Mouse (Mus musculus) heart, embryonic 13.5 days (tissue): ENCODE measurements around the gene Neto2. TPM values are rescaled to one million over a fixed set of nuclear protein-coding genes. Genes with fewer than 3 reads are reported as not detected.
A peak's percentile ranks its signal among the peaks of the same experiment; 100 is the strongest.

Experiments
- ATAC-seq: fragments of 200-750 bp; cut with Nextera tagmentation; 2 replicates; pipeline ENCODE4 v1.8.0; 2017; ENCODE audit warnings: moderate TSS enrichment; ENCODE audit not compliant: insufficient number of reproducible peaks, low FRiP score, low TSS enrichment; ENCODE audit errors: extremely low read depth
- H3K27ac ChIP-seq: fragments of 300-500 bp; sonication (generic); replicated peaks from 2 replicates; pipeline ENCODE4 v1.5.1; 2015; ENCODE audit warnings: moderate library complexity, mild to moderate bottlenecking, inconsistent platforms
- H3K27me3 ChIP-seq: fragments of 300-500 bp; sonication (generic); replicated peaks from 2 replicates; pipeline ENCODE4 v1.6.1; 2015; ENCODE audit warnings: mild to moderate bottlenecking, inconsistent platforms
- H3K36me3 ChIP-seq: fragments of 300-500 bp; sonication (generic); 2 replicates; pipeline ENCODE4 v1.6.1; 2015; ENCODE audit warnings: mild to moderate bottlenecking, inconsistent platforms
- H3K4me1 ChIP-seq: fragments of 300-500 bp; sonication (generic); 2 replicates; pipeline ENCODE4 v1.6.1; 2015; ENCODE audit warnings: inconsistent platforms
- H3K4me2 ChIP-seq: fragments of 300-500 bp; sonication (generic); 2 replicates; pipeline ENCODE4 v1.6.1; 2015; ENCODE audit warnings: inconsistent platforms, mild to moderate bottlenecking, moderate library complexity
- H3K4me3 ChIP-seq: fragments of 300-500 bp; sonication (generic); 2 replicates; pipeline ENCODE4 v1.5.1; 2015; ENCODE audit warnings: moderate library complexity, mild to moderate bottlenecking, inconsistent platforms
- H3K9ac ChIP-seq: fragments of 300-500 bp; sonication (generic); 2 replicates; pipeline ENCODE4 v1.6.1; 2015; ENCODE audit warnings: inconsistent platforms, mild to moderate bottlenecking, moderate library complexity
- H3K9me3 ChIP-seq: fragments of 300-500 bp; sonication (generic); 2 replicates; pipeline ENCODE4 v1.6.1; 2016; ENCODE audit warnings: inconsistent platforms
- WGBS: fragments of 180-500 bp; shearing (Covaris S2); methylation state at CpG from one replicate; pipeline ENCODE4 v1.1.7; 2015; ENCODE audit warnings: mixed read lengths; 5-methylcytosine and 5-hydroxymethylcytosine counted together
- polyA plus RNA-seq: library from polyadenylated mRNA; unstranded; fragments of >200 nt; fragmentation: Nextera tagmentation; extraction: Ambion mirVana; gene quantifications from 2 replicates; pipeline ENCODE4 v1.2.1, GENCODE M21; 2015

Neto2 gene
- polyA plus RNA-seq, result 3.5 and 3.9 TPM in 2 replicates

DNA sequence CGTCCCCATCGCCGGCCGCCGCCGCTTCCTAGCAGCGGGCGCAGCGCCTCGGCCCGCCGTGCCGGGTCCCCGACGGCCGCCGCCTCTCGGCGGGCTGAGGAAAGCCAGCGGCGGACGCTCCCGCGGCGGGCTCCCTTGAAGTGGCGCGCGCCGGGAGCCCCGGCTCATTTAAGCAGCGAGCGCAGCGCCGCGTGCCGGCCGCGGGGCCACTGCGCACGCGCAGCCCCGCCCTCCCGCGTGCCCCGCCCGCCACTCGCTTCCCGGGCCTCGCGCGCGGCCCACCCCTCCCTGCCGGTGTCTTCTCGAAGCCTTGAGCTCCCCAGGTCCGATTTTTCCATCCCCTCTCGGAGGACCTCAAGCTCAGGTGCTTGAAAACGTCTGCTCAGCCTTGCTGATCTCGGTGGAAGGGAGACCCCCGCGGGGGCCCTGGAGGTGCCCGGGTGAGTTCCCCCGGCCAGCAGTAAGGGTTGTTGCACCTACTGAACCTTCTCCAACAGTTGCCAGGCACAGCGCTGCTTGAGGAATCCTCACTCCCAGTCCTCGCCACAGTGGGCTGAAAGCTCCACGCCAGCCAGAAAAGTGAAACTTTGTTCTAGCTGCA lies at the start of gene Neto2:
Gene Neto2 (minus strand): TSS at position 174 of the 601 bp plus-strand sequence.
- peak within 1 kb of the TSS; percentile 76 for H3K4me3 ChIP-seq
- peak within 1 kb of the TSS; percentile 70 for H3K27ac ChIP-seq
- peak within 1 kb of the TSS; percentile 99 for H3K4me2 ChIP-seq
- peaks cover 5% of the 10 kb centered on the region; the same call in 1 of the 2 replicates for H3K4me1 ChIP-seq
- no peaks in the 10 kb centered on the region for H3K36me3 ChIP-seq
- ATAC-seq, result peak; percentile 61; the same call in 1 of the 2 replicates
- no peaks in the 10 kb centered on the region for H3K9me3 ChIP-seq
- peak within 1 kb of the TSS; percentile 85 for H3K9ac ChIP-seq
- WGBS, result 6% methylated on average over 52 of the region's 65 CpGs
- peaks cover 32% of the 10 kb centered on the region for H3K27me3 ChIP-seq

DNA sequence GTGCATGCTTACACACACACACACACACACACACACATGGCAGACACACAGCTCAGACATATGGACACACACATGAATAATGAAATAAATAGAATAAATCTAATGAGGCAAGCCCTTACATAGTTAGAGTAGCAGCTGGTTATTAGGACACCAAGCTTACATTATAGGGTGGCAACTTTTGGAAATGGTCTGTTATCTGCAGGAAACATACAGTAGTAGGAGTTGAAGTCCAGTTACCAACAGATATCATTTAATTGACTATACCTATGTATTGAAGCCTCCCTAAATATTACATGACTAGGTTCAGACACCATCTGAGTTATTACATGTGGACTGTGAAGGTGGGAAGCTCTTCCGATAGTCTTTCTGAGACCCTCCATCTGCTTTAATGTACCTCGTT lies 44.3 kb upstream of the Neto2 start:
- WGBS, result 93% methylated on average over 2 of the region's 2 CpGs
- Histone ChIP-seq H3K9me3 (no peaks in the 10 kb centered on the region), H3K36me3 (peaks cover 6% of the 10 kb centered on the region; the same call in 1 of the 2 replicates), H3K9ac (no peak overlapping the region), H3K4me1 (no peaks in the 10 kb centered on the region), H3K4me2 (no peak overlapping the region), H3K4me3 (no peak overlapping the region), H3K27me3 (no peaks in the 10 kb centered on the region), H3K27ac (no peak overlapping the region)
- no peak for ATAC-seq

DNA sequence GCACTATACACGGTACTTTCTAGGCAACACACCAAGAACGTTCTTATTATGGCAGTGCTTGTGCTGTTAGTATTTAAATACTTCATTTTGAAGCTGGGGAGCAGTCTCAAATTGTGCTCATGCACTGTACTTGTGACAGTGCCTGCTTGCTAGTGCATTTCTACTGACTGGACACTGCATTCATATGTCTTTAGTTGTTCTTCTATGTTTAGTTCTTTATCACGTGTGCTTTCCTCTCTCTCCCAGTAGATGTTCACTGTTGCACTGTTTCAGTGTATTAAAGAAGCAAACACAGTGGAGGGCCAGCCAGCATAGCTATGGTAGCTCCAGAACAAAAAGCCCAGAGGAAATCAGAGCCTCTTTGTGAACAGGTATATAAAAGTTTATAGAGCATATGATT lies 29.8 kb upstream of the Neto2 start:
- no peak overlapping the region for H3K4me2 ChIP-seq
- H3K9ac ChIP-seq, result no peak overlapping the region
- ATAC-seq, result no peak
- H3K4me3 ChIP-seq, result no peak overlapping the region
- H3K9me3 ChIP-seq, result no peaks in the 10 kb centered on the region
- H3K4me1 ChIP-seq, result peaks cover 11% of the 10 kb centered on the region
- peak overlapping the region; percentile 69 for H3K27ac ChIP-seq
- H3K27me3 ChIP-seq, result no peaks in the 10 kb centered on the region
- H3K36me3 ChIP-seq, result peaks cover 18% of the 10 kb centered on the region
- WGBS, result 62% methylated on average over 3 of the region's 3 CpGs

DNA sequence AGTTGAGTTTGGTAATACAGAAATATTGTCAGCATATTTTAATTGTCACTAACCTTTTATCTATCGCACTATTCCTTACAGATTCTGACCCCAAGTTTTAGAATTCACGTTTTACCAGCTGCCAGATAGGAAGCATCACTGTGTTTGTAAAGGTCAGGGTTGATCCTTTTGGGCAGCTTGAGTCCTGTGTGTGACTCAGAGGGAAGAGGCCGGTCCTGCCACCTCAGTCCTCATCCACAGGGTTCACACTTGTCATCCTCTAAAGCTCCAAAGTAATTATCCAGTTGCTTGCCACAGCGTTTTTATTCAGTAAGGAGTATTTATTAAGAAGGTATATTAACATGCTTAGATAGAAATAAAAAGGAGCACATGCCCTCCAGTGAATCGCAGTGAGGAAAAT lies 16.5 kb upstream of the Neto2 start:
- H3K9ac ChIP-seq, result no peak overlapping the region
- peaks cover 21% of the 10 kb centered on the region for H3K36me3 ChIP-seq
- H3K9me3 ChIP-seq, result no peaks in the 10 kb centered on the region
- no peak overlapping the region for H3K4me2 ChIP-seq
- whole genome bisulfite sequencing, result 77% methylated on average over 5 of the region's 5 CpGs
- peaks cover 12% of the 10 kb centered on the region for H3K4me1 ChIP-seq
- H3K4me3 ChIP-seq, result no peak overlapping the region
- H3K27me3 ChIP-seq, result no peaks in the 10 kb centered on the region
- ATAC-seq, result no peak
- H3K27ac ChIP-seq, result no peak overlapping the region

DNA sequence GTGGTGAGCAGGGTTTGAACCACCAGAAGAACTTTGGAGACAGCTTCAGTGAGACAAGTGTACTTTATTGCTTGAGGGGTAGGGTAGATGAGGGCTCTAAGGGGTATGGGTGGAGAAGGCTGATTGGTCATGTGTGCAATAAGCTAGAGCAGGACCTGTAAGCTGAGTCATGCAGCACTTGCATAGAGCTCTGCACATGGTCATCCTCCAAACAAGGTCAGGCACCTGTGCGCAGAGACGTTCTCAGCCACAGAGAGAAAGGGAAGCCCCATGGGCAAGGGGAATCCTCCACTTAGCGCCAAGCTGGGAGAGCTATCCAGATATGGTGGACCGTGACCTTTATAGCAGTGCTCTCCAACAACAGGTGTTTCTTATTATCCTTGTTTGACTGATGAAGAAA lies 16.0 kb upstream of the Neto2 start:
- WGBS, result 81% methylated on average over 4 of the region's 4 CpGs
- H3K9me3 ChIP-seq, result no peaks in the 10 kb centered on the region
- no peak overlapping the region for H3K9ac ChIP-seq

DNA sequence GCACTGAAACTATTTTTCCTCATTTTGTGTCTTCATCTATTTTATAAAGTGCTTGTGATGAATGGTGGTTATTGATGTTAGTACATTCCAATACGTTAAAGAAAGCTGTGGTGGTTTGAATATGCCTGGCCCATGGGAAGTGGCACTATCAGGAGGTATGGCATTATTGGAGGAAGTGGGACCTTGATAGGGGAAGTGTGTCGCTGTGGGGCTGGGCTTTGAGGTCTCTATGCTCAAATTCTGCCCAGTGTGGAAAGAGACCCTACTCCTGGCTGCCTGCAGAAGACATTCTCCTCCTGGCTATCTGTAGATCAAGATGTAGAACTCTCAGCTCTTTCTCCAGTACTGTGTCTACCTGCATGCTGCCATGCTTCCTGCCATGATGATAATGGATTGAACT lies 6.3 kb upstream of the Neto2 start:
- no peak for ATAC-seq
- H3K4me3 ChIP-seq, result no peak overlapping the region
- H3K27ac ChIP-seq, result no peak overlapping the region
- H3K27me3 ChIP-seq, result peaks cover 20% of the 10 kb centered on the region
- 51% methylated on average over 2 of the region's 2 CpGs for WGBS
- H3K36me3 ChIP-seq, result no peaks in the 10 kb centered on the region
- no peaks in the 10 kb centered on the region for H3K9me3 ChIP-seq
- H3K4me2 ChIP-seq, result no peak overlapping the region
- no peak overlapping the region for H3K9ac ChIP-seq
- H3K4me1 ChIP-seq, result no peaks in the 10 kb centered on the region

More for the DNA sequence above, 16.0 kb upstream of the Neto2 start:
- H3K36me3 ChIP-seq, result peaks cover 18% of the 10 kb centered on the region
- no peak overlapping the region for H3K4me2 ChIP-seq
- H3K27me3 ChIP-seq, result no peaks in the 10 kb centered on the region
- no peak overlapping the region for H3K4me3 ChIP-seq
- ATAC-seq, result no peak
- H3K27ac ChIP-seq, result no peak overlapping the region
- peaks cover 12% of the 10 kb centered on the region for H3K4me1 ChIP-seq

DNA sequence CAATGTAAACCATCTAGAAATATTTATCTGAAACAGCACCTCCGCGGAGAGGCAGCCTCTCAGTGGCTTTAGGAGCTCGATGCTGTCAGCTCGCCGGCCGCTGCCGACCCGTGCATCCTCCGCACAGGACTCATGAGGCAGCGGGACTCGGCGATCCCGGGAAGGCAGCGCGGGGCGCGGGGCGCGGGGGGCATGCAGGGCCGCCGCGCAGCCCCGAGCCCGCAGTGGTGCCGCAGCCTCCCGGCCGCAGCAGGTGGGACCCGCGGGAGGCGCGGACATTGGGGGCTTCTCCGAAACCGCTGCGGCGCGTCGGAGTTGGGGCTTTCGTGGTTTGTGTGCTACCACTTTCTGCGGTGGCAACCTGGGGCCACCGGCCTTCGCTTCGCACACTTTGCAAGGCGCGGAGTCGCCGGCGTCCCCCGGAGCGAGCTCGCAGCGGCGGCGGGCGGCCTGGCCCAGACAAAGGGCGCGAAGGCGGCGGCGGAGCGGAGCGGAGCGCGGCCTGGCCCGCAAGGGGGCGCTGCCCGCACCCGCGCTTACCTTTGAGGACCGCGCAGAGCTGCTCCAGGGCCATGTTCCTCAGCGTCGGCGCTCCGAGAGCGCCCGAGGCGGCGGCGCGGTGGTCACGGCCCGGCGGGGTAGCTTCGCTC lies 498 bp downstream of the Neto2 start:
- peak; percentile 66 for ATAC-seq

DNA sequence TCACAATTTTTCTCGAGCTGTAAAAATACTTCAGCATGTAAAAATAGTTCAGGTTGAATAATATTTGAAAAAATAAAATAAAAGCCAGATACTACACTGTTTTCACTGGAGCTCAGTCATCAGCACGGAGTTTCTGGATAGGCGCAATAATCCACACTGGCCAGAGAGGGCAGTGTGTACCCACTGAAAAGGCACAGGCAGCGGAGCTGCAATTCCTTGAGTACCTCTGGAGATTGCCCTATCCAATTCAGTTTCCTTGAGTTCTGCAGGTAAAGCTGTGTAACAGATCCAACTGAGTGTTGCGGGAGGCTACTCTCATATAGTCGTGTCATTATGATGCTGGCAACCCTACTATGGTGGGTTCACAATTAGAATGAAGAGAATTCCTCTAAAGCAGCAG lies 1.7 kb downstream of the Neto2 start:
- H3K9ac ChIP-seq, result no peak overlapping the region
- H3K27me3 ChIP-seq, result peaks cover 27% of the 10 kb centered on the region
- no peaks in the 10 kb centered on the region for H3K36me3 ChIP-seq
- H3K9me3 ChIP-seq, result no peaks in the 10 kb centered on the region
- WGBS, result 4% methylated on average over 6 of the region's 6 CpGs
- peak overlapping the region; percentile 37; the same call in 1 of the 2 replicates for H3K4me2 ChIP-seq
- H3K4me1 ChIP-seq, result peaks cover 5% of the 10 kb centered on the region; the same call in 1 of the 2 replicates
- no peak overlapping the region for H3K27ac ChIP-seq
- no peak for ATAC-seq
- H3K4me3 ChIP-seq, result no peak overlapping the region

More for the DNA sequence above, 498 bp downstream of the Neto2 start:
- Histone ChIP-seq H3K4me3 (peak overlapping the region; percentile 76), H3K9ac (peak overlapping the region; percentile 85), H3K27ac (peak overlapping the region; percentile 70), H3K4me1 (peaks cover 5% of the 10 kb centered on the region; the same call in 1 of the 2 replicates), H3K36me3 (no peaks in the 10 kb centered on the region), H3K4me2 (peak overlapping the region; percentile 99), H3K27me3 (peaks cover 32% of the 10 kb centered on the region), H3K9me3 (no peaks in the 10 kb centered on the region)
- WGBS, result under 1% methylated on average over 83 of the region's 84 CpGs

DNA sequence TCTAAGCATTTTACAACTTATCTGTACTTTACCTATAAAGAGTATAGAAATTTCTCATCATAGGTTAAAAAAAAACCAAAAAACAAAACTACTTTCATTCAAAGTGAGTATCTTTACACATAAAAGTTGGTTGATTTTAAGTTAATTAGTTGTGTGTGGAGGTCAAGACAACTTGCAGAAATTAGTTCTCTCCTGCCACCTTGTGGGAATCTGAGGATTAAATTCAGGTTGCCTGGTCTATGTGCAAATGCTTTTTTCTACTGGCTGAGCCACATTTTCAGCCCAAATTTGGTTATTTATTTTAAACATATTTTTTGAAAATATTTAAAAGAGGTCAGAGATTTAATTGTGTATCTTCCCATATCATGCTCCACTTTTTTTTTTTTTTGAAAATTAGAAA lies 35.6 kb downstream of the Neto2 start:
- ATAC-seq, result no peak
- Histone ChIP-seq H3K36me3 (no peaks in the 10 kb centered on the region), H3K4me1 (no peaks in the 10 kb centered on the region), H3K27ac (no peak overlapping the region), H3K4me3 (no peak overlapping the region), H3K4me2 (no peak overlapping the region), H3K9me3 (no peaks in the 10 kb centered on the region), H3K9ac (no peak overlapping the region), H3K27me3 (no peaks in the 10 kb centered on the region)

DNA sequence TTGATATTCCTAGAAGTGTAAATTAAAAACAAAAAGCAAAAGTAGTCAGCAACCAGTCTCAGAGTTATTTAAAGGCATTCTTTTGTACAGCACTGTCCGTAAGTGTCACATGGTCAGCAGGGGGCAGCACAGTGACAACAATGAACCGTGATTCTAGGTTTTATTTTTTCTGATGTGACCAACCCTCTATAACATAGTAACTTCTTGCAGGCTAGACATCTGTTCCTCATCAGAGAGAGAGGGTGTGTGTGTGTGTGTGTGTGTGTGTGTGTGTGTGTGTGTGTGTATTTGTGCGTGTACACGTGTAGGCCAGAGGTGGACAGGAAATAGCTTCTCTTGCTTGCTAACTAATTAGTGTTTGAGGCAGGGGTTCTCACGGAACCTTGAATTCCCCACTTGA lies 38.7 kb downstream of the Neto2 start:
- Histone ChIP-seq H3K9ac (no peak overlapping the region), H3K9me3 (no peaks in the 10 kb centered on the region), H3K27me3 (no peaks in the 10 kb centered on the region), H3K4me3 (no peak overlapping the region), H3K4me2 (no peak overlapping the region), H3K4me1 (no peaks in the 10 kb centered on the region), H3K36me3 (no peaks in the 10 kb centered on the region), H3K27ac (no peak overlapping the region)
- ATAC-seq, result no peak
- 73% methylated on average over 5 of the region's 5 CpGs for WGBS

DNA sequence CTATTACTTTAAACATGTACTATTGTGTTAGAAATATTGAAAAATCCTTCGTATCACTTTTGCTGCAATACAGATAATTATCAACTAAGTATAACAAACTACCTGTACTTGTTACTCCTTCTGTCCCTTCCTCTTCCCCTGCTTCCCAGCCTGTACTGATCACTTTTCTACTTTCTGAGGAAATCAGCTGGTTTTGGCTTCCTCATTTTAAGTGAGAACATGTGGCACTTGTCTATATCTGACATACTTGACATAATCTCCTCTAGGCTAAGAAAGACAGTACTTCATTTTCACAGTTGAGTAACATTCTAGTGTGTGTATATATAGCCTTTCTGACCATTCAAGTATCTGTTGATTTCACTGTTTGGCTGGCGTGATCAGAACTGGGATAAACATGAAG lies 49.5 kb downstream of the Neto2 start:
- 69% methylated on average over 2 of the region's 2 CpGs for WGBS
- Histone ChIP-seq H3K27ac (no peak overlapping the region), H3K36me3 (no peaks in the 10 kb centered on the region), H3K4me3 (no peak overlapping the region), H3K9me3 (no peaks in the 10 kb centered on the region), H3K4me1 (no peaks in the 10 kb centered on the region), H3K27me3 (no peaks in the 10 kb centered on the region), H3K4me2 (no peak overlapping the region), H3K9ac (no peak overlapping the region)
- ATAC-seq, result no peak

DNA sequence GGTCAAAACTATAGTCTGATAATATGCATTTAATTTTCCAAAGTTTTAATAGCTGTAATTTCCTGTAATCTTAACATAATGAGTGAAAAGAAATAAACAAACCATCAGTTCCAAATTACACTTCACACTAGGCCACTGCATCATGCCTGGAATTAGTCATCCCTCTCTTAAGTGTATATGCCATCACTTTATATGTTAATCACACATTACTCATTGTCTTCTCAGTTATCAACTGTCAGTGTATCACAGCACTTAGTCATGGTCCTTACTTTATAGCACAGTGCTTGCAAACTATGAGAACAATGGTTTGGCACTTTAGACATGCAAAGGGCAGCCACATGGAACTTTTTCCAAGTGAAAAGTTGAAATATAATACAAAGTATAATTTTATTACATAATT lies 52.2 kb downstream of the Neto2 start:
- no peak overlapping the region for H3K4me2 ChIP-seq
- H3K36me3 ChIP-seq, result peaks cover 3% of the 10 kb centered on the region
- H3K27me3 ChIP-seq, result no peaks in the 10 kb centered on the region
- no peaks in the 10 kb centered on the region for H3K9me3 ChIP-seq
- no peaks in the 10 kb centered on the region for H3K4me1 ChIP-seq
- no peak for ATAC-seq
- H3K9ac ChIP-seq, result no peak overlapping the region
- H3K27ac ChIP-seq, result no peak overlapping the region
- no peak overlapping the region for H3K4me3 ChIP-seq
